Mouse (Mus musculus) embryonic facial prominence, embryonic 12.5 days (tissue): ENCODE measurements at regions not wholly inside any gene's neighbourhood (a gene's known extent, or its start where the extent isn't known, plus 50 kb on each side); places are given as distances from the start of the nearest gene placed in this dataset.

Experiments
- ATAC-seq: fragments of 200-750 bp; cut with Nextera tagmentation; 2 replicates; pipeline ENCODE4 v1.8.0; 2017; ENCODE audit not compliant: insufficient number of reproducible peaks, insufficient read depth, low FRiP score, low TSS enrichment
- H3K27ac ChIP-seq: fragments of 300-500 bp; sonication (generic); 2 replicates; pipeline ENCODE4 v1.5.1; 2016; ENCODE audit warnings: mild to moderate bottlenecking
- H3K27me3 ChIP-seq: fragments of 300-500 bp; sonication (generic); 2 replicates; pipeline ENCODE4 v1.6.1; 2016; ENCODE audit warnings: mild to moderate bottlenecking, moderate library complexity
- H3K36me3 ChIP-seq: fragments of 300-500 bp; sonication (generic); 2 replicates; pipeline ENCODE4 v1.6.1; 2016; ENCODE audit warnings: mild to moderate bottlenecking
- H3K4me1 ChIP-seq: fragments of 300-500 bp; sonication (generic); 2 replicates; pipeline ENCODE4 v1.6.1; 2016
- H3K4me2 ChIP-seq: fragments of 300-500 bp; sonication (generic); replicated peaks from 2 replicates; pipeline ENCODE4 v1.6.1; 2016; ENCODE audit warnings: mild to moderate bottlenecking, moderate library complexity
- H3K4me3 ChIP-seq: fragments of 300-500 bp; sonication (generic); 2 replicates; pipeline ENCODE4 v1.5.1; 2016; ENCODE audit warnings: mild to moderate bottlenecking
- H3K9ac ChIP-seq: fragments of 300-500 bp; sonication (generic); 2 replicates; pipeline ENCODE4 v1.6.1; 2016; ENCODE audit warnings: mild to moderate bottlenecking, moderate library complexity
- H3K9me3 ChIP-seq: fragments of 300-500 bp; sonication (generic); 2 replicates; pipeline ENCODE4 v1.6.1; 2016; ENCODE audit warnings: mild to moderate bottlenecking, moderate library complexity
- WGBS: fragments of 180-500 bp; shearing (Covaris S2); methylation state at CpG from one replicate; pipeline ENCODE4 v1.1.7; 2016; 5-methylcytosine and 5-hydroxymethylcytosine counted together

DNA sequence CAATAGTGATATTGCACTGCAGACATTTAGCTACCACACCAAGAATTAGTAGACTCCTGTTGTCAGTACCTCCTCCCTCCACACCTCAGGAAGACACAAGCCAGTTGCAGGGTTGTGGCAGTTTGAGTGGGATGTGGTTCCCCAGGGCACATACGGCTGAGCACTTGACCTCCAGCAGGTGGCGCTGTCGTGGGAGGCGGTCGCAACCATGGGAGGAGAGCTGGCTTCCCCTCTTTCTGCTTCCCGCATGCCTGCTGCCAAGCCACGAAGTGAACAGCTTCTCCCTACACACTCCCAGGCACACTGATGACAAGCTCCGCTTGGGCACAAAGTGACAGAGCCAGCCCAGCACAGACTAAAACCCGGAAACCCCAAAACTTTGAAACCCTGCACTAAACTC, 73.2 kb upstream of the Kctd3 start:
- Histone ChIP-seq H3K27ac (no peak overlapping the region), H3K9ac (no peak overlapping the region), H3K4me2 (no peak overlapping the region; the same call in 1 of the 2 replicates), H3K4me3 (no peak overlapping the region), H3K4me1 (no peaks in the 10 kb centered on the region), H3K9me3 (no peaks in the 10 kb centered on the region), H3K36me3 (no peaks in the 10 kb centered on the region), H3K27me3 (no peaks in the 10 kb centered on the region)
- ATAC-seq, result peak; percentile 75; the same call in 1 of the 2 replicates
- 19% methylated on average over 9 of the region's 9 CpGs for WGBS

DNA sequence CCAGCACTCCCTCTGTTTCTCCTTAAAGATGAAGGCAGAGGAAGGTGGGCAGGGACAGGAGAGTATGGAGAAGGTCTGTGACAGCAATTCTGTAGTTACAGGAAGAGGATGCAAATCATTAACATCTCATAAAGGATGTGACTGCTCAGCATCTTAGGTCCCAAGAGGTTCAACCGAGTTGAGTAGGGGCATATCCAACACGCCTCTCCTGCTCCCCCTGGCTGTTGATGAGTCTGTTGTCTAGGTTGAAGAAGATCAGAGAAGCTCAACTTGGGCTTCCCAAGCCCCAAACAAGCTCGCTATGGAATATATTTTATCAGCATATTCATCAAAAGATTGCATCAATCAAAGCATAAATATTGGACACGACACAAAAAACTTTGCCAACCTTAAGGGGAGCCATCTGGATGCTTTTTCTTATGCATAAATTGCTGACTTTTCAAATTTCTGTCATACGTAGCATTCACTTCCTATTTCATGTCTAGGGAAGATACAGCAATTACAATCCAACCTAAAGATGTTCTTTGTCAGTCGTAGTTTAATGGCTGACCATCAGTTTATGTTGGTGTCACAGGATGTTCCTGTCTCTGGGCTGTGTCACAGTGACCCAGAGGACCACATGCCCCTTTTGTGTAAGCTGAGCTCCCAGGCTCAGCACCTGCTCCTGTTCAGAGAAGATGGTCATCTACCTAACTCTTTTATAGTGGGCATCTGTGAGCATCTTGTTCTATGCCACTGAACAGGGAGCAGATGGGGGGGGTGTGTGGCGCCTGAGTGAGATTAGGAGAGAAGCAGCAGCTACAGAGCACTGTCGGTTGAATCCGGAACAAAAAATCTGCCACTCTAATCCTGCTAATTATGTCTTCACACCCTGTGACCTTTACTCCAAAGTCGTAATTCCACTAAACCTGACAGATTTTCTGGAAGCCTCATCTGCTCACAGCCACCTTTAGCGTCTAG, 72.1 kb upstream of the Kctd3 start:
- Histone ChIP-seq H3K4me1 (no peaks in the 10 kb centered on the region), H3K9me3 (no peaks in the 10 kb centered on the region), H3K36me3 (no peaks in the 10 kb centered on the region), H3K4me3 (no peak overlapping the region), H3K9ac (no peak overlapping the region), H3K27ac (no peak overlapping the region), H3K27me3 (no peaks in the 10 kb centered on the region), H3K4me2 (no peak overlapping the region)
- no peak for ATAC-seq
- WGBS, result 80% methylated on average over 11 of the region's 11 CpGs

DNA sequence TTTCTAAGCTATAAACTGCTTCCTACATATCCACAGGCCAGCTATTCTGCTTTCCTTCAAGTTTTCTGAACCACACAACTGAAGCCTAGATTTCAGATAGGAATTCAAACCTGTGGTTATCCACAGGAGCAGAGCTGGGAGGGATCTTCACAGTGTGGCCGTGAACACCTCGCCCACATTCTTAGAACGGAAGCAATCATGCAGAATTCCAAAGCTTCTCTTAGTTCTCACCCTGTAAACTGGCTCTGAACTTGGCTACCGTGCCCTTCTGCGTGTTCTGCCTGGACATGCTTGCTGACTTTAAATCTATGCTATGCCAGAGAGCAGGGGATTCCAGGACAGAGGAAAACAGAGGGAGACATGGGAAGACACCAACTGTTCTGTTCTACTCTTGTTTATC, 70.2 kb upstream of the Kctd3 start:
- Histone ChIP-seq H3K27me3 (no peaks in the 10 kb centered on the region), H3K4me2 (no peak overlapping the region), H3K4me3 (no peak overlapping the region), H3K4me1 (no peaks in the 10 kb centered on the region), H3K27ac (no peak overlapping the region), H3K9ac (no peak overlapping the region), H3K9me3 (no peaks in the 10 kb centered on the region), H3K36me3 (no peaks in the 10 kb centered on the region)
- 79% methylated on average over 5 of the region's 5 CpGs for WGBS
- ATAC-seq, result no peak

DNA sequence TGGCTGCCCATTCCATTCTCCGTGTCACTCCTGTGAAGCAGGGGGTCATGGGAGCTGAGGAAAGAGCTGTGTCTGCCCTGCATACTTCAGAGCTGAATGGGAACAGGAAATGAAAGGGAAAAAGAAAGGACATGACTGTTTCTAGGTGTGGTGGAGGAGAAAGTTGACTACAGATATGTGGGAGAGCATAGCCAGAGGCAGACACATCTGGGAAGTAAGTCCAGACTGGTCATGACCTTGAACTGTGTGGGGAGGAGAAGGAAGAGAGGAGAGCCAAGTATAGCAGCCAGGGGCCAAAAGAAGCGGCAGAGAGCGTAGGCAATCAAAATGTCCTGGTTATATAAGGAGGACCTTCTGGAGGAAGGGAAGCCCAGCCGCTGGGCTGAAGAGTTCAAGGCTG, 68.6 kb upstream of the Kctd3 start:
- 70% methylated on average over 4 of the region's 4 CpGs for WGBS
- H3K4me3 ChIP-seq, result no peak overlapping the region
- no peak overlapping the region for H3K27ac ChIP-seq
- no peak overlapping the region for H3K4me2 ChIP-seq
- H3K4me1 ChIP-seq, result no peaks in the 10 kb centered on the region
- ATAC-seq, result no peak
- H3K27me3 ChIP-seq, result no peaks in the 10 kb centered on the region
- no peaks in the 10 kb centered on the region for H3K36me3 ChIP-seq
- H3K9me3 ChIP-seq, result no peaks in the 10 kb centered on the region
- no peak overlapping the region for H3K9ac ChIP-seq

DNA sequence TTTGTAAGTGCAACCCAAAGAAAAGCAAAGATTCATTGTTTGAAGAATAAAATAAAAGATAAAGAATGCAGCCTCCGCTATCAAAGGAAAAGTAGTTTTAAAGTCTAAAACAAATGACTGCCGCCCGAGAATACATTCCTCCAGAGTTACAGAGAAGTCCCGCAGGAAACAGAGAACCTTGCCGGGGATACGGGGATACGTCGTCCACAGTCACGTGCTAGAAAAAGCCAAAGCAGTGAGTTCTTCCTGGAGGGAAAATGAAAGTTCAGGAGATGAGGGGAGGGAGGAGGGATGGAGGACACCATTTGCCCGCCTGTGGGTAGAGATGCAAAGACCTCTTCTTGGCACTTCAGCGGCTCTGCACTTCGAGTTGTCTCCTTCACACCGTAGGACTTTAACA, 68.0 kb upstream of the Kctd3 start:
- 73% methylated on average over 13 of the region's 13 CpGs for WGBS
- Histone ChIP-seq H3K36me3 (no peaks in the 10 kb centered on the region), H3K9ac (no peak overlapping the region), H3K4me2 (no peak overlapping the region), H3K4me1 (no peaks in the 10 kb centered on the region), H3K27me3 (no peaks in the 10 kb centered on the region), H3K27ac (no peak overlapping the region), H3K9me3 (no peaks in the 10 kb centered on the region), H3K4me3 (no peak overlapping the region)
- ATAC-seq, result no peak

DNA sequence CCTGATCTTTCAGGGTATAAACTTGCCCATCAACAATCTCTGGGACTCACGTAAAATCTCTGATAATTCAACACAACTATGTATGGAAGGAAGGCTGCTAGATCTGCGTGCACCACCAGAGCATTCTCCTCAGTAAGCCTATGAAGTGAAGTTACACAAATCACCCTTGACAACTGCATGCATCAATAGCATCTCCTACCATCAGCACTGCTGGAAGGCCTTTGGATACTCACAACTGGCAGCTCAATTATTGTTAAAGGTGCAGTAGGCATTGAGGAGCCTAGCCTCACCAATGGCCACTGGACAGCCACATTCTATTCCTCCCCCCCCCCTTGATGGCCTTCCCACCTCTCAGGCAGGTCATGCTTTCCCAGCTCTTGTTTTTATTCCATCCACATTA, 64.9 kb upstream of the Kctd3 start:
- Histone ChIP-seq H3K27ac (no peak overlapping the region), H3K36me3 (no peaks in the 10 kb centered on the region), H3K4me1 (0 out of 2 replicates have a peak, but pooled peaks cover 3% of the 10 kb centered on the region), H3K4me2 (no peak overlapping the region), H3K9me3 (no peaks in the 10 kb centered on the region), H3K4me3 (no peak overlapping the region), H3K27me3 (no peaks in the 10 kb centered on the region), H3K9ac (no peak overlapping the region)
- WGBS, result 87% methylated on average over 2 of the region's 2 CpGs
- no peak for ATAC-seq

DNA sequence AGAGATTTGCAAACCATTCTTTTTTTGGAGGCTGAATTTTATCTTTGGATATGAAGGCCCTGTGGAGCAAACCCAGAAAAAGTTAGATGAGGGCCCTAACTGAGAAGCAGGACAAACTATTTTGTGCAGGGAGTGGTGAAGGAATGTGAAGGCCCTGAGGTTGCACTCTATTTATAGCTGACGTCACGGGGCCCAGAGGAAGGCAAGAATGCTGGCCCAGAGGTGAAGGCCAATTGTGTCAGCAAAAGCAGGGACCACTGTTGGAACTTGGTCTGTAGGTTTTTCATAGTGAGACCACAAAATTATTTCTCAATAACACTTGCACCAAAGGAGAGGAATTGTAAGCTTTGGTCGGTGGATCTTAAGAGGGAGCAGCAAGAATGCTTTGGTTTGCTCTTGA, 60.6 kb upstream of the Kctd3 start:
- H3K9me3 ChIP-seq, result no peaks in the 10 kb centered on the region
- H3K4me3 ChIP-seq, result no peak overlapping the region
- no peak for ATAC-seq
- H3K9ac ChIP-seq, result no peak overlapping the region
- no peaks in the 10 kb centered on the region for H3K36me3 ChIP-seq
- no peak overlapping the region for H3K27ac ChIP-seq
- 60% methylated on average over 3 of the region's 3 CpGs for WGBS
- H3K27me3 ChIP-seq, result no peaks in the 10 kb centered on the region
- H3K4me2 ChIP-seq, result no peak overlapping the region
- H3K4me1 ChIP-seq, result 0 out of 2 replicates have a peak, but pooled peaks cover 4% of the 10 kb centered on the region

DNA sequence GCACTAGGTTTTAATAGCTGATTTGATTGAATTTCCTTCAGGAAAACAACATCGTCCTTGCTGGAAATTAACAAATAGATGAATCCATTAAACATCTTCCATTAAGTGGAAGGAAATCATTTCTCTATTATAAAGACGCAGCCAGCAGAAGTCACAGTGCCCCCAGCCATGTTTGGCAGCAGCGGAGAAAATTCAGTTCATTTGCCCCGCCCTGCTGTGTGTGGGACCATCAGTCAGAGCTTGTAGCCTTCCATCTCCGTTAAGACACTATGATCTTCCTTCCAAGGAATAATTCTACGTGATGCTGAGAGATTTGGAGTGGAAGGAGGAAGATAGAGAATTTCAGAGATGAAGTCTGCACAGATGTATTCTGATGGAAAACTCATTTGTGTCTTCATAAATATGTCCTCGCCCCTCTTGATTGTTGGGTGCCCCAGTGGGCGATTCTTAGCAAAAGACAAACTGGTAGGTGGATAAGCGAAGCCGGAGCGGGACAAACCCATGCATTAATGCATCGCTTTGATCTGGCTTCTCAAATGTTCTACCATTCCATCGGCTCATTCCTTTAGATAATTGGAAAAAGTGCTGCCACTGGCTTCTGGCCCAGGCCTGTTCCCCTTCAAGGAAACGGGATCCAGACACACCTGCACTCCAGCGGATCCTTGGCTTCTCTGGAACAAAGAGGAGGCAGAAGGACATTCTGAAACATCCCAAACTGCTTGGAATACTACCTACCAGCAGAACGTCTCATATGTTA, 59.7 kb upstream of the Kctd3 start:
- no peaks in the 10 kb centered on the region for H3K9me3 ChIP-seq
- H3K9ac ChIP-seq, result no peak overlapping the region
- no peak overlapping the region for H3K4me2 ChIP-seq
- 0 out of 2 replicates have a peak, but pooled peaks cover 4% of the 10 kb centered on the region for H3K4me1 ChIP-seq
- no peaks in the 10 kb centered on the region for H3K36me3 ChIP-seq
- H3K4me3 ChIP-seq, result no peak overlapping the region
- 63% methylated on average over 16 of the region's 16 CpGs for WGBS
- H3K27me3 ChIP-seq, result no peaks in the 10 kb centered on the region
- no peak for ATAC-seq
- H3K27ac ChIP-seq, result no peak overlapping the region

DNA sequence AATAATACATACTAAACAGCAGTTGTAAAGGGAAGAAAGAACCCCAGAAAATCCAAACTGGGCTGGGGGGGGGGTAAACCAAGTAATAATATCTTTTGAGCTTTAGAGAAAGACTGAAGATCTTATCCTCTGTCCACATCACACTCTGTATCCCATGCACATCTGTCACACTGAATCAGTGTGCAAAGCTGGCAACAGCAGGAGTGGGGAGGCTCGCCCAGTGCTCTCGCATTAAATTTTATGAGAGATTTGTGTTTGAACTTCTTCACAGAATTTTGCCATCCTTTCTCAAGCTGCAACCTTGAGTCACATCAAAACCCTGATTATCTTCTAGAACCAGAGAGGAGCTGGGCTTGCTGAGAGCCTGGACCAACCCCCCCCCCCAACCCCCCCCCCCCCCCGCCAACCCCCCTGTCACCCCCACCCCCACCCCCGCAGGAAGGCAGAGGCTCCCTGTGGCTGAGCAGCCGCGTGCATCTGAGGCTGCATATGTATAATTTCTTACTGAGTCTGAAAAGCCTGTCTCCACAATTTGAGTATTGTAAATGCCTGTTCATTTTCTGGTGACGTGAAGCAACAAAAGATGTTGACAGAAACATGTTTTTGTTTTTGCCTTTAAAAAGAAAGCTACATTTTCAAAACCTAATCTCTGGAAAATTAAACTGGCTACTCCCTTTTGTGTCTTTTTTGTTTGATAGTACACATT, 59.0 kb upstream of the Kctd3 start:
- Histone ChIP-seq H3K4me1 (0 out of 2 replicates have a peak, but pooled peaks cover 4% of the 10 kb centered on the region), H3K4me2 (no peak overlapping the region), H3K36me3 (no peaks in the 10 kb centered on the region), H3K4me3 (no peak overlapping the region), H3K27ac (no peak overlapping the region), H3K9ac (no peak overlapping the region), H3K9me3 (no peaks in the 10 kb centered on the region), H3K27me3 (no peaks in the 10 kb centered on the region)
- no peak for ATAC-seq
- WGBS, result 34% methylated on average over 7 of the region's 7 CpGs

DNA sequence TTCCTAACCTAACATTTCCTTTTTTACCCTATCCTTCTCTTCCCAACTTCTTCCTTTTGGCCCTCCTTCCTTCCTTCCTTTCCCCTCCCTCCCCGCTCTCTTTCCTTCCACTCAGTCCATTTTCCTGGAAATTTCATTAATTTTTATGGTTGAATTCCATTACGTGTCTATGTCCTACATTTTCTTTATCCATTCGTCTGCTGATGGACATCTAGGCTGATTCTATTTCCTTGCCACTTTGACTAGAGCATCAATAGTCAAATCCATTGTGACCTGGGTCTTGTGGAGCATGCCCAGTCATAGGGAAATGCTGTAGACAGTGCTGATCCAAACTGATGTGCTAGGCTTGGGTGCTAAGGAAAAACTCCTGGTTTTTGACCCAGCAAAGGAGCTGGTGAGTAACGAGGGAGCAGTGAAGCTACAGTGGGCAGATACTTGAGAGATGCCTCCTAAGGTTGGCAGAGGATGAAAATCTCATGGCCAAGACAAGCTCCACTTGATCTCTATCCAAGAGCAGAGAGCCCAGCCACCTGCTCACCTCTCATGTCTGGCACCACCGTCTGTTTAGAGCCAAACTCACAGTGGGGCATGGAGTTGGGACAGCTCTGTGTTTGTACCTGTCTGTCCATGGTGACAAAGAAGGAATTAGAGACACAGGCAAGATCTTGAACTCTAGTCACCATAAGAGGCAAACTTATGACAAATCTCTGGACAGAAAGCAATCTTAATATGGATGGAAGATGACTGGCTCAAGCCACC, 57.7 kb upstream of the Kctd3 start:
- Histone ChIP-seq H3K4me2 (no peak overlapping the region), H3K36me3 (no peaks in the 10 kb centered on the region), H3K4me3 (no peak overlapping the region), H3K4me1 (0 out of 2 replicates have a peak, but pooled peaks cover 4% of the 10 kb centered on the region), H3K27me3 (no peaks in the 10 kb centered on the region), H3K9me3 (no peaks in the 10 kb centered on the region), H3K9ac (no peak overlapping the region), H3K27ac (no peak overlapping the region)
- WGBS, result 80% methylated on average over 5 of the region's 5 CpGs
- no peak for ATAC-seq

DNA sequence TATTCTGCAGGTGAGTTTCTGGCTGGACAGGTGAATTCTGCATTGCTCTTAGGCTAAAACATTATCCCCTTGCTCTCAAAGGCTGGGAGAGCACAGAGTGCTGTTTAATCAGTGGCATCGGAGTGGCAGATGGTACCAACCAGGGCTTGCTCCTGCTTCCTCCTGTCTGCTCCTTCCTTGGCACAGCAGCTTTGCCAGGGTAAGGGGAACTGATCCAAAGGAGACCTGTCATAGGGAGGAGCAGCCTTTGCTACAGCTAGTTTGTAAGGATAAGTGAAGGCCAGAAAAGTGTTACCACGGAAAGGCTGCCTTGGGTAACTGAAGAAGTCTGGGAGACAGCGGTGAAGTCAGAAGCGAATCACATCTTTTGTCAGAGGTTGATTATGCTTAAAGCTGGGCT, 57.0 kb upstream of the Kctd3 start:
- H3K4me3 ChIP-seq, result no peak overlapping the region
- no peaks in the 10 kb centered on the region for H3K27me3 ChIP-seq
- no peaks in the 10 kb centered on the region for H3K36me3 ChIP-seq
- H3K4me2 ChIP-seq, result no peak overlapping the region
- no peak for ATAC-seq
- 86% methylated on average over 4 of the region's 4 CpGs for WGBS
- H3K9ac ChIP-seq, result no peak overlapping the region
- H3K4me1 ChIP-seq, result 0 out of 2 replicates have a peak, but pooled peaks cover 4% of the 10 kb centered on the region
- H3K27ac ChIP-seq, result no peak overlapping the region
- H3K9me3 ChIP-seq, result no peaks in the 10 kb centered on the region
